Mouse (Mus musculus): ENCODE measurements around the gene Pp2d1.

Pp2d1 gene

DNA sequence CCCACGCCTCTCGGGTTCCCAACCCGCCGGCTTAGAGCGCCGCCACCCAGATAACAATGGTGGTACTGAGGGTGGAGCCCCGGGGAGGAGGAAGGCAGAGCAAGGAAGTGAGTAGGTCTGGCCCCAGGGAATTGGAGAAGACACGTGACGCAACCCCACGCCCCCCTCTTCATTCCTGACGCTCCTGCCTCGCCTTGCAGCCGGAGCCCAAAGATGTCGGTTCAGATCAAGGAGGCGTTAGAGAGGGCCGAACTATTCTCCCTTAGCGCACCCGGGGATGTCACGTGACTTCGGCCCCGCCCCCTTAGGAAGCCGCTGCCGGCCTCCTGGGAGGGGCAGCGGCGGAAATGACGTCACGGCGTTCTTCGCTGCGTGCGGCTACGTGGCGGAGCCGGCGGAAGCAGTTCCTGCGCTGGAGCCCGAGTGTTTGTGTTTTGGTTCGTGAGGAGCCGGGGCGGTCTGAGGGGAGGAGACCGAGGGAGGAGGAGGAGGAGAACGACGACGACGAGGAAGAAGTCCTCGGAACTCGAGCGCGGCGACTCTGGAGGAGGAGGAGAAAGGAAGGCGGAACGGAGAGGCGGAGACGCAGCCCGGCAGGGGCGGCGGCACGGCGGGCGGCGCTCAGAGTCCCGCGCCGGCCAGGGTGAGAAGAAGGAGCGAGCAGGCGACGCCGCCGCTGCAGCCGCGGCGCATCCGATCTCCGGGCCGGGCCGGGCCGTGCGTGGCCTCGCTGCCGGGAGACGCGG is 60.2 kb downstream of the Pp2d1 start, which contains the start of gene Rab5a:
Gene Rab5a, plus strand, starts transcription at position 377 of the 746 bp plus-strand sequence.
- peak; percentile 100 for DNase-seq (ENCODE audit: low read depth)

DNA sequence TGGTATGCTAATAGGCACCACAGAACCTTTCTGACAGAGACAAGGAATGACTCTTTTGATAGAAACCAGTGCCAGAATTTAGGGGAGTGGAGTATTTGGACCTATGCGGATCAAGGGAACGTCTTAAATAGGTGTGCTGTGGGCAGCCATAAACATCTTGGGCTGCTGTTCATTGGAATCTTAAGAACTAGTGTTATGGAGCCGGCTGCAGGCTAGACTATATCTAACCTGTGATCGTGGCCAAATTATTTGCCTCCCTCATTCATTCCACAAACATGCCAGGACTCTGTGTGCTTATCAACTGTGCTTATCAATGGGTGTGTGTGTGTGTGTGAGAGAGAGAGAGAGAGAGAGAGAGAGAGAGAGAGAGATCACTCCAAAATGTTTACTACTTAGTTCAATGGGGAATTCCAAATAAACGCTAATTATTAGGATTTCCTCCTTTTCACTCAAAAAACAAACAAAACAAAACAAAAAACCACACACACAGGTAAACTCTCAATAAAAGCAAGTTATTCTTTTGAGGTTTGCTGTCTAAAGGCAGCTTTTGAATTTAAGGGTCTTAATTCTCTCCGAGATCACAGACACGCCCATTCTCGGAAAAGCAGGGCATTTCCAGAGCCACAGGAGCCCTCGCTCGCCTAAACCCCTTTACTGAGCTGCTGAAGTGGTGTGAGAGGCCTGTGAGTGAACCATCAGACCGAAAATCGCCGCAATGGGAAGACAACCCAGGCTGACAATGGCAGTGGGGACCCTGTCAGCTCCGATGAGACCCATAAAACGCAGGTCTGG is 61.0 kb downstream of the Pp2d1 start:
- no peak for DNase-seq (ENCODE audit: low read depth)

DNA sequence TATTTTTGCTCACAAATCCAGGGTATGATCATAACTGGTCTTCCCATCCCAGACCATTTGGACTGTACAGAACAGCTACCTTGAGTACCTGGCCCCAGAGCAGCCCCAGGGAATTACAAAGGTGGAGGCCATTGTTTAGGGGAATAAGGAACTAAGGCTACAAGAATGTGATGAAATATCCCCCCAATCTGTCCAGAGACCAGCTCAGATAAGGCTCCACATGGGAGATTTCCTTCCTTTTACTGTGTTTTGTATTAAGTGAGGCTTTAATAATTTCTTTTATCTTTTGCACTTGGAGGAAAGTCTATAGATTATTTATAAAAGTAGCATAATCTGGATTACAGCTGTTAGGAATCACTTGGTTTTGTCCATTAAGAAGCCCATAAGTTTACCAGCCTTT is 70.6 kb downstream of the Pp2d1 start:
- no peak for DNase-seq (ENCODE audit: low read depth)

DNA sequence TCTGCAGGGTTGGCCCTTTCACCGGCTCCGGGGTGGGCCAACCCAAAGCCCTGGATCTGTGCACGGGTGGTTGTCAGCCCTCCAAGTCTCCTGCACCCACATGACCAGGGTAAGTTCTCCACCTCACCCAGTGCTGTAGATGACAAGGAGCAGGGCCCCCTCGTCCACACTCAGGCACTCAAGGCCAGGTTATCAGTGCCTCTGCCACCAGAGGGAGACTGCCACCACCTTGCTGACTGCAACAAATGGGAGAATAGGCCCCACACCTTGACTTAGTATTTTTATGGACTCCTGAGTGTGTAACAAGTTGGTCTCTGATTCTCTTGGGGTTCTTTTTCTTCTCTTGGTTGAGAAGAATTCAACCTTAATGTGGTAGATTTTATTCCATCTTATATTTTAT is 73.7 kb downstream of the Pp2d1 start:
- peak; percentile 37 for DNase-seq (ENCODE audit: low read depth)

DNA sequence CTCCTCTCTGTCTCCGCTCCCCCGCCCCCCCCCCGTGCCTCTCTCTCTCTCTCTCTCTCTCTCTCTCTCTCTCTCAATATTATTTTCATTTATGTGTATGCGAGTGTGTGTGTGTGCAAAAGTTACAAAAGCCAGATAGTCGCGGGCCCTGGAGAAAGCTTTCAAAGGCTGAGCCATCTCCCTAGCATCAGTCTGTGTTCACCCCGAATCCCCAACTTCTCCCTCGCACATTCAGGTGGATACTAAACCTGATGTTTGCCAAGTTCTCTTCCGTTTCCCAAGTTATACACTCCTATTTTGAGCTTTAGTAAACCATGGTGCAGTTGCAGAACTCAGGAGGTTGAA is 75.8 kb downstream of the Pp2d1 start:
- DNase-seq (ENCODE audit: low read depth), result no peak

DNA sequence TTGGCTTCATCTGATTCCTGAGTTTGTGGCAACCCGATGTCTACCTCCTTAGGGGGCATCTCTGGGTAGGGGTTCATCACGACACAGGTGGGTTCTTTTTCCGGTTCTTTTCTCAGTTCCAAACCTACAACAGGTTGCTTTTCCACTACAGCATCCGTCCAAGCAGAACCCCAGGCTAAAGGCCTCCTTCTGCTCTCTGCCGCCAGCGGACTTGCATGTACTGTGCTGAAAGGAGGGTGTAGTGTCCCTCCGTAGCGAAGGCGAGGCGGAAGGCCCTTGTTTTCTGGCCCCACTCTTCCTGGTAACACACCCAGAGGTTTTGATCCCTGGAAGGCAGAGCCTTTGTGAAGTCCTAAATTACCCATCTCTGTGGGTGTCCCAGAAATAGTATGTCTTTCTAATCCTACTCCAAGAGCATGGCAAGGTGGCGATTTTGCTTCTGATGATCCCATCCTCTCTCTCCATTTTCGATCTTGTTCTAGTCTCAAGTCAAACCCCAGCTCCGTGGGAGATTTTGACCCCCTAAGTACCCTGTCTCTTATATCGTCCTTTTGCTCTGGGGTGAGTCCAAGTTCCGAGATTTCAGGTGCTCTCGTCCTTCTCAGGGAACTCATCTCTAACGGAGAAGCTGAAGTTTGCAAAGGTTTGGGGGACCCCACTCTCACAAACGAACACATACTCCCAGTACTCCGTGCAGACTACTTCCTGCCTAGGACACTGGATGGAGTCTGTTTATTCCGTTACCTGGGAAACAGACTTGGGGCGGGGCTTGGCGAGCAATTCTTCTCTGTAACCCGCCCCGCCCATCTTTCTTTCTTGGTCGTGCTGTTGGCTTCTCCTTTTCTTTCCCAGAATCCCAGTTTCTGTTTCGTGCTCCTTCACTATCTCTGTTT is 76.4 kb downstream of the Pp2d1 start, which contains the start of gene Efhb:
Gene Efhb, minus strand, starts transcription at position 719 of the 893 bp plus-strand sequence.
- DNase-seq (ENCODE audit: low read depth), result peak; percentile 84
